Mouse (Mus musculus): Measurements from ENCODE around the gene Pcolce. TPM values are rescaled to one million over a fixed set of nuclear protein-coding genes. Genes with fewer than 3 reads are reported as not detected.
"Not testable (repeated sequence)": the region's sequence is repeated elsewhere in the genome, so short reads cannot be mapped to it uniquely, and the experiment has no call there.

Gene Pcolce
- polyA plus RNA-seq, 1 experiment: 98.5 TPM

GRCm38 (mm10) chr5:137629906-137630545, 16.4 kb upstream of the Pcolce start:
- H3K27me3 ChIP-seq (ENCODE audit: control insufficient read depth, insufficient read depth, low read length): no peaks in the 10 kb centered on the region
- TF ChIP-seq CTCF (IDR thresholded peaks at IDR 0.05; ENCODE audit: control insufficient read depth, insufficient read depth, insufficient replicate concordance, low read depth, low read length): no peak
- peak; percentile 48; the same call in 1 of the 2 replicates for TF ChIP-seq POLR2A (IDR thresholded peaks at IDR 0.05; ENCODE audit: control insufficient read depth, low read depth, low read length)
- H3K4me3 ChIP-seq (ENCODE audit: control insufficient read depth, low read depth, low read length): peak overlapping the region; percentile 92
- H3K4me1 ChIP-seq (ENCODE audit: control insufficient read depth, insufficient read depth, low read length): peaks cover 8% of the 10 kb centered on the region
- no peaks in the 10 kb centered on the region for H3K36me3 ChIP-seq (ENCODE audit: control insufficient read depth, insufficient read depth, low read length)
- H3K27ac ChIP-seq (ENCODE audit: control insufficient read depth, insufficient read depth, low read depth, low read length): peak overlapping the region; percentile 97

GRCm38 (mm10) chr5:137629306-137629721, 15.7 kb upstream of the Pcolce start:
- H3K36me3 ChIP-seq (ENCODE audit: control insufficient read depth, insufficient read depth, low read length): no peaks in the 10 kb centered on the region
- H3K4me1 ChIP-seq (ENCODE audit: control insufficient read depth, insufficient read depth, low read length): peaks cover 8% of the 10 kb centered on the region
- TF ChIP-seq CTCF (IDR thresholded peaks at IDR 0.05; ENCODE audit: control insufficient read depth, insufficient read depth, insufficient replicate concordance, low read depth, low read length) (no peak), POLR2A (IDR thresholded peaks at IDR 0.05; ENCODE audit: control insufficient read depth, low read depth, low read length) (no peak; the same call in 1 of the 2 replicates)
- H3K27me3 ChIP-seq (ENCODE audit: control insufficient read depth, insufficient read depth, low read length): no peaks in the 10 kb centered on the region
- peak overlapping the region; percentile 97 for H3K27ac ChIP-seq (ENCODE audit: control insufficient read depth, insufficient read depth, low read depth, low read length)
- H3K4me3 ChIP-seq (ENCODE audit: control insufficient read depth, low read depth, low read length): peak overlapping the region; percentile 92

- H3K27ac ChIP-seq (ENCODE audit: control insufficient read depth, insufficient read depth, low read depth, low read length): peak within 1 kb of the TSS; percentile 97
- no peaks in the 10 kb centered on the region for H3K27me3 ChIP-seq (ENCODE audit: control insufficient read depth, insufficient read depth, low read length)
- peaks cover 8% of the 10 kb centered on the region for H3K4me1 ChIP-seq (ENCODE audit: control insufficient read depth, insufficient read depth, low read length)
- TF ChIP-seq POLR2A (IDR thresholded peaks at IDR 0.05; ENCODE audit: control insufficient read depth, low read depth, low read length) (peak; percentile 95), CTCF (IDR thresholded peaks at IDR 0.05; ENCODE audit: control insufficient read depth, insufficient read depth, insufficient replicate concordance, low read depth, low read length) (no peak)
- H3K4me3 ChIP-seq (ENCODE audit: control insufficient read depth, low read depth, low read length): peak within 1 kb of the TSS; percentile 92
- H3K36me3 ChIP-seq (ENCODE audit: control insufficient read depth, insufficient read depth, low read length): no peaks in the 10 kb centered on the region
Observed at GRCm38 (mm10) chr5:137628498-137629305, 15.1 kb upstream of the Pcolce start, which contains the start of the genes Fbxo24, Lrch4 and Gm20605. Fbxo24 (minus strand) TSS chr5:137629002. Lrch4 (plus strand) TSS chr5:137629121. Gm20605 (plus strand) TSS chr5:137629175.

GRCm38 (mm10) chr5:137627991-137628390, 14.4 kb upstream of the Pcolce start:
- TF ChIP-seq CTCF (IDR thresholded peaks at IDR 0.05; ENCODE audit: control insufficient read depth, insufficient read depth, insufficient replicate concordance, low read depth, low read length) (no peak), POLR2A (IDR thresholded peaks at IDR 0.05; ENCODE audit: control insufficient read depth, low read depth, low read length) (no peak)
- Histone ChIP-seq H3K27me3 (ENCODE audit: control insufficient read depth, insufficient read depth, low read length) (no peaks in the 10 kb centered on the region), H3K36me3 (ENCODE audit: control insufficient read depth, insufficient read depth, low read length) (no peaks in the 10 kb centered on the region), H3K4me3 (ENCODE audit: control insufficient read depth, low read depth, low read length) (peak overlapping the region; percentile 92), H3K4me1 (ENCODE audit: control insufficient read depth, insufficient read depth, low read length) (peaks cover 8% of the 10 kb centered on the region), H3K27ac (ENCODE audit: control insufficient read depth, insufficient read depth, low read depth, low read length) (peak overlapping the region; percentile 97)

GRCm38 (mm10) chr5:137623937-137624530, 10.4 kb upstream of the Pcolce start:
- Histone ChIP-seq H3K27me3 (ENCODE audit: control insufficient read depth, insufficient read depth, low read length) (no peaks in the 10 kb centered on the region), H3K36me3 (ENCODE audit: control insufficient read depth, insufficient read depth, low read length) (no peaks in the 10 kb centered on the region), H3K4me1 (ENCODE audit: control insufficient read depth, insufficient read depth, low read length) (no peaks in the 10 kb centered on the region; the same call in none of the 2 replicates), H3K27ac (ENCODE audit: control insufficient read depth, insufficient read depth, low read depth, low read length) (peak overlapping the region; percentile 35; the same call in 1 of the 2 replicates), H3K4me3 (ENCODE audit: control insufficient read depth, low read depth, low read length) (peak overlapping the region; percentile 87)
- peak; percentile 20; the same call in 1 of the 2 replicates for TF ChIP-seq POLR2A (IDR thresholded peaks at IDR 0.05; ENCODE audit: control insufficient read depth, low read depth, low read length)
- TF ChIP-seq CTCF (IDR thresholded peaks at IDR 0.05; ENCODE audit: control insufficient read depth, insufficient read depth, insufficient replicate concordance, low read depth, low read length): no peak

GRCm38 (mm10) chr5:137615347-137615746, 1.8 kb upstream of the Pcolce start:
- TF ChIP-seq CTCF (IDR thresholded peaks at IDR 0.05; ENCODE audit: control insufficient read depth, insufficient read depth, insufficient replicate concordance, low read depth, low read length): no peak
- no peak for TF ChIP-seq POLR2A (IDR thresholded peaks at IDR 0.05; ENCODE audit: control insufficient read depth, low read depth, low read length)
- Histone ChIP-seq H3K27me3 (ENCODE audit: control insufficient read depth, insufficient read depth, low read length) (no peaks in the 10 kb centered on the region), H3K4me3 (ENCODE audit: control insufficient read depth, low read depth, low read length) (no peak overlapping the region), H3K4me1 (ENCODE audit: control insufficient read depth, insufficient read depth, low read length) (peaks cover 7% of the 10 kb centered on the region), H3K27ac (ENCODE audit: control insufficient read depth, insufficient read depth, low read depth, low read length) (no peak overlapping the region), H3K36me3 (ENCODE audit: control insufficient read depth, insufficient read depth, low read length) (no peaks in the 10 kb centered on the region)

- H3K4me3 ChIP-seq (ENCODE audit: control insufficient read depth, low read depth, low read length); H3K27ac ChIP-seq (ENCODE audit: control insufficient read depth, insufficient read depth, low read depth, low read length); H3K27me3 ChIP-seq (ENCODE audit: control insufficient read depth, insufficient read depth, low read length); H3K36me3 ChIP-seq (ENCODE audit: control insufficient read depth, insufficient read depth, low read length): not testable (repeated sequence)
- peaks cover 11% of the 10 kb centered on the region for H3K4me1 ChIP-seq (ENCODE audit: control insufficient read depth, insufficient read depth, low read length)
Observed at GRCm38 (mm10) chr5:137614921-137615320, 1.3 kb upstream of the Pcolce start.
